Mouse (Mus musculus) forebrain, embryonic 10.5 days (tissue): ENCODE measurements around the gene Klf15. TPM values are rescaled to one million over a fixed set of nuclear protein-coding genes. Genes with fewer than 3 reads are reported as not detected.

ENCODE experiments used
- DNase-seq: peaks from one replicate; pipeline ENCODE4 v3.0.0-alpha.2; 2017; ENCODE audit warnings: low spot score; ENCODE audit errors: extremely low spot score
- H3K27ac ChIP-seq: fragments of 300-500 bp; sonication (generic); 2 replicates; pipeline ENCODE4 v1.5.1; 2016; ENCODE audit warnings: mild to moderate bottlenecking
- H3K27me3 ChIP-seq: fragments of 300-500 bp; sonication (generic); 2 replicates; pipeline ENCODE4 v1.6.1; 2016; ENCODE audit warnings: mild to moderate bottlenecking; ENCODE audit not compliant: poor library complexity, severe bottlenecking
- H3K36me3 ChIP-seq: fragments of 300-500 bp; sonication (generic); replicated peaks from 2 replicates; pipeline ENCODE4 v1.6.1; 2016; ENCODE audit warnings: mild to moderate bottlenecking, moderate library complexity
- H3K4me1 ChIP-seq: fragments of 300-500 bp; sonication (generic); 2 replicates; pipeline ENCODE4 v1.6.1; 2016
- H3K4me3 ChIP-seq: fragments of 300-500 bp; sonication (generic); 2 replicates; pipeline ENCODE4 v1.5.1; 2016; ENCODE audit warnings: mild to moderate bottlenecking, moderate library complexity
- H3K9me3 ChIP-seq: fragments of 300-500 bp; sonication (generic); 2 replicates; pipeline ENCODE4 v1.6.1; 2016; ENCODE audit warnings: mild to moderate bottlenecking, moderate library complexity
- WGBS: fragments of 180-500 bp; shearing (Covaris S2); methylation state at CpG from one replicate; pipeline ENCODE4 v1.1.7; 2016; 5-methylcytosine and 5-hydroxymethylcytosine counted together
- polyA plus RNA-seq: library from polyadenylated mRNA; unstranded; fragments of >200 nt; fragmentation: Nextera tagmentation; extraction: Ambion mirVana; gene quantifications from 2 replicates; pipeline ENCODE4 v1.2.1, GENCODE M21; 2016

Klf15 gene
- polyA plus RNA-seq, 1 experiment from 2014 or later, result 5.5 TPM

- Histone ChIP-seq H3K27me3 (no peaks in the 10 kb centered on the region; the same call in 1 of the 2 replicates), H3K36me3 (no peaks in the 10 kb centered on the region), H3K9me3 (no peaks in the 10 kb centered on the region), H3K27ac (no peak overlapping the region), H3K4me1 (peaks cover 9% of the 10 kb centered on the region), H3K4me3 (no peak overlapping the region)
- DNase-seq, result no peak
- WGBS, result 78% methylated on average over 5 of the region's 5 CpGs
These were observed 11.7 kb upstream of the Klf15 start for GRCm38 (mm10) chr6:90450697-90451096.

DNA sequence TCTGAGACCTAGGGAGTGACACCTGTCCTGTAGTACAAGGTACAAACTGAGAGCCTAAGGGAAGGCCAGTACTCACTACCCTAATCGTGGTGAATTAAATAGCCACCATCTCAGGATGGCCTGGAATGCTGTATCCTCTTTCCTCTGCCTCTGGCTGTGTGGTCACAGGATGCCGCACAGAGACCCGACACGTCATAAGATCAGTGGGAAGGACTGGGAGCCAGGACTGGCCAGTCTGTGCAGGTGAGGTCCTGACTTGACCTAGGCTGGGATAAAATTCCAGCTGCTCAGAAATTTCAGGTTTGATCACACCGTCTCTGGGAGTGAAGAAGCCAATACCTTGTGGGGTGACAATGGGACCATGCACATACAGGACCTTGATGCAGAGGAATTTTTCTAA lies 10.9 kb upstream of the Klf15 start:
- H3K27me3 ChIP-seq, result no peaks in the 10 kb centered on the region; the same call in 1 of the 2 replicates
- no peaks in the 10 kb centered on the region for H3K9me3 ChIP-seq
- peaks cover 9% of the 10 kb centered on the region for H3K4me1 ChIP-seq
- H3K36me3 ChIP-seq, result no peaks in the 10 kb centered on the region
- no peak overlapping the region for H3K4me3 ChIP-seq
- 91% methylated on average over 5 of the region's 5 CpGs for WGBS
- H3K27ac ChIP-seq, result no peak overlapping the region
- no peak for DNase-seq

- no peaks in the 10 kb centered on the region for H3K9me3 ChIP-seq
- no peak overlapping the region for H3K4me3 ChIP-seq
- H3K36me3 ChIP-seq, result no peaks in the 10 kb centered on the region
- H3K27ac ChIP-seq, result no peak overlapping the region
- no peaks in the 10 kb centered on the region for H3K4me1 ChIP-seq
- no peaks in the 10 kb centered on the region; the same call in 1 of the 2 replicates for H3K27me3 ChIP-seq
- DNase-seq, result no peak
These were observed 9.8 kb upstream of the Klf15 start for GRCm38 (mm10) chr6:90452603-90453002.

DNA sequence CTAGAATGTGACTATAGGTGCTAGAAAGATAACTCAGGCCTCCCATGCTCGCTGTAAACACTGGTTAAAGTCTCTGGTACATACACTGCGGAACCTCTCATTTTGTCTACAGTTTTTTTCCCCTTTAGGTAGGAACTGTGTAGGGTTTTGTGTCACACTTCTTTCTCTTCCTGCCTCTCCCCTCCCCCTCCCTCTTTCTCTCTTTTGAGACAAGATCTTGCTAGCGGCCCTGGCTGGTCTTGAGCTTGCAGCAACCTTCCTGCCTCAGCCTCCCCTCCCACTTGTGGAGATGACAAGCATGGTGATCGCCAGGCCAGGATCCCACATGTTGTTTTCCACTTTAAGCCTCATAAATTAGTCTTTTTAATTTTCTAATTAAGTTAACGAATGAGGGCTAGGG lies 8.6 kb upstream of the Klf15 start:
- 86% methylated on average over 5 of the region's 5 CpGs for WGBS
- DNase-seq, result no peak
- H3K27ac ChIP-seq, result no peak overlapping the region
- H3K4me1 ChIP-seq, result no peaks in the 10 kb centered on the region
- no peaks in the 10 kb centered on the region for H3K9me3 ChIP-seq
- H3K4me3 ChIP-seq, result no peak overlapping the region
- no peaks in the 10 kb centered on the region for H3K36me3 ChIP-seq
- H3K27me3 ChIP-seq, result no peaks in the 10 kb centered on the region; the same call in 1 of the 2 replicates

DNA sequence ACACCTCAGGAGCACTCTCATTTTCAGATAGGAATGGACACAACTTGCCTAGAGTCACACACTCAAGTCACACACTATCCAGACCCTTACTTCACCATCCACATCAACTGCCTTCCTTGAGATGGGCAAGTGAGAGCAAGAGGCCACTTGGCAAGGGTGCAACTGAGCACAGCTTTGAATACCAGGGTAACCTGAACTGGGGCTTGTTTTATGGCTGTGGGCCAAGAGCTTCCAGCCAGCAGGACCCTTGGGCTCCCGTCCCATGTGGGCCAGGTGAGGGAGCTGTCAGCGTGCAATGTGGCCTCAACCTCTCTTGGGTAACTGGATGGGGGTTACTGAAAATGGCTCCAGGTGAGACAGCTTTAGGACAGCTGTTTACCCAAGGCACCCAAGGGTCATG lies 5.0 kb upstream of the Klf15 start:
- H3K36me3 ChIP-seq, result no peaks in the 10 kb centered on the region
- peaks cover 35% of the 10 kb centered on the region for H3K27me3 ChIP-seq
- H3K27ac ChIP-seq, result no peak overlapping the region
- no peaks in the 10 kb centered on the region for H3K9me3 ChIP-seq
- WGBS, result 73% methylated on average over 2 of the region's 2 CpGs
- no peak overlapping the region for H3K4me3 ChIP-seq
- peaks cover 13% of the 10 kb centered on the region for H3K4me1 ChIP-seq
- no peak for DNase-seq

DNA sequence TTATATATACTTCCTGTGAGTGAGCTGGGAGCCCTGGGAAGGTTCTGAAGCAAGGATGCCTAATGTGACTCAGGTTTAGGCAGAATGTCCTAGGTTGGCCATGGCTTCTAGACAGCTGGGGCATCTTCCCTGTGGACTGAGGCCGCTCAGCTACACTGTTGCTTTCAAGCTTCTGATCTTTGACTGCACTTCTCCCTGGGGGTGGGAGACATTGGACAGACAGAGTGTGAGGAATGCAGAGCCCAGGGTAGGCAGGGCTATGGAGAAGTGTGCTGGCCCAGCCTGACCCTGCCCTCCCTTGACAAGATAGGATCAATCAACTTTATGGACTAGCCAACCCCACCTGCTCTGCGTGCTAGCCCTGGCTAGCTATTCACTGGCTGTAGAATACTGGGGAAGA lies 1.2 kb upstream of the Klf15 start:
- Histone ChIP-seq H3K4me1 (peaks cover 35% of the 10 kb centered on the region), H3K9me3 (no peaks in the 10 kb centered on the region), H3K36me3 (no peaks in the 10 kb centered on the region), H3K27ac (no peak overlapping the region), H3K27me3 (peaks cover 65% of the 10 kb centered on the region), H3K4me3 (0 out of 2 replicates have a peak overlapping the region, but pooled peaks have one; percentile 75)
- DNase-seq, result no peak
- WGBS, result 44% methylated on average over 2 of the region's 2 CpGs

- no peaks in the 10 kb centered on the region for H3K9me3 ChIP-seq
- no peaks in the 10 kb centered on the region for H3K36me3 ChIP-seq
- H3K4me3 ChIP-seq, result peak overlapping the region; percentile 75
- H3K4me1 ChIP-seq, result peaks cover 35% of the 10 kb centered on the region
- peak overlapping the region; percentile 85 for H3K27ac ChIP-seq
- H3K27me3 ChIP-seq, result peaks cover 65% of the 10 kb centered on the region
- no peak for DNase-seq
- WGBS, result 9% methylated on average over 12 of the region's 12 CpGs
These were observed 605 bp upstream of the Klf15 start for GRCm38 (mm10) chr6:90461771-90462170.

- Histone ChIP-seq H3K27me3 (peaks cover 65% of the 10 kb centered on the region), H3K4me3 (peak overlapping the region; percentile 75), H3K27ac (peak overlapping the region; percentile 85), H3K9me3 (no peaks in the 10 kb centered on the region), H3K36me3 (no peaks in the 10 kb centered on the region), H3K4me1 (peaks cover 35% of the 10 kb centered on the region)
- under 1% methylated on average over 37 of the region's 38 CpGs for WGBS
- peak; percentile 41 for DNase-seq
These were observed 458 bp downstream of the Klf15 start for GRCm38 (mm10) chr6:90462841-90463227.

DNA sequence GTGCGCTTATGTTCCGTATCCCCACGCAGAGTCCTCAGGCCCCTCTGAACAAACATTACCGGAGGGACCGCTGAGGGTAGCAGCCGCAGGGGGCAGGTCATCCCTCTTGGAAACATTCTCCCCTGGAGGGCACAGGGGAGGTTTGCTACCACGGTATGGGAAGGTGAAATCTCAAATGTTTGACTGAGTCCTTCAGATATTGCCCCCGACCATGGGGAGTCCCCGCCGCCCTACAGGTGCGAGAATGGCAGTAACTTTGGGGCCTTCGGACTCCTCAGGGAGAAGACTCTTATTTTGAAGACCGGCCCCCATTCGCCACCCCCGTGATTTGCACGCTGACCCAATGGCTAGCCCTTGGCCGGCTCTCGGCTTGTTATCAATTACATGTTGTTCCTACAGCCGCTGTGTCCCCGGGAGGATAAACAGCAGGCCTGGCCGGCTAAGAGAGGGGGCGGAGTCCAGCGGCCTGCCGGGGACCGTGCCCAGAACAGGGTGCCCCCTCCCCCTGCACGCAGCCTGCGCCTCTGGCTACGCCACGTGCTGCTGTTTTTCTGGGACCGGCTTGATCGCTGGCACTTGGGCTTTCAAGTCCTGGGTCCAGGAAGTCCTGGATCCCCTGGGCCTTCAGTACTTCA lies 969 bp downstream of the Klf15 start:
- DNase-seq, result peak; percentile 76
- no peaks in the 10 kb centered on the region for H3K9me3 ChIP-seq
- H3K4me3 ChIP-seq, result peak overlapping the region; percentile 75
- WGBS, result under 1% methylated on average over 31 of the region's 31 CpGs
- H3K4me1 ChIP-seq, result peaks cover 35% of the 10 kb centered on the region
- H3K27ac ChIP-seq, result peak overlapping the region; percentile 85; the same call in 1 of the 2 replicates
- peaks cover 65% of the 10 kb centered on the region for H3K27me3 ChIP-seq
- H3K36me3 ChIP-seq, result no peaks in the 10 kb centered on the region

DNA sequence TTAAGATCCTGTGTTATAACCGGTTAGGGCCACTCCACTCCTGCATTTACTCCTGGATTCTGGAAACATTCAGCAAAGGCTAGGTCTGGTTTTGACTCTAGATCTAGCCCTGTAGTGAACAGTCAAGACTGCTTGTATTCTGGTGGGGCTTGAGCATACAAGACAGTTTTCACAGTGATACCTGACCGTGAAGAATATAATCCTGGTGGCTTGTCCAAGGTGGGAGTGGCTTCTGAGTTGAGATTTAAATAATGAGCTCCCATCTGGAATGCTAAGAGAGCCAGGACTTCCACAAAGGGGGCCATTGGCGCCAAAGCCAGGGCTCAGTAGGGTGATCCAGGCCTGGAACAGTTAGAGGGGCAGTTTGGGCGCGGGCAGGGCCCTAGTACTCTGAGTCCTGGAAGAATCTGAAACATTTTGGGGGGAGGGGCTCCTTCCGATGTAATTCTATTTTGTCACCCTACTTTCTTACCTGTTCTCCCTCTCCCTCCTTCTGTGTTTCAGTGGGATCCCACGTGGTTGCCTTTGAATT lies 1.6 kb downstream of the Klf15 start:
- no peak for DNase-seq
- no peaks in the 10 kb centered on the region for H3K9me3 ChIP-seq
- peak overlapping the region; percentile 75 for H3K4me3 ChIP-seq
- no peaks in the 10 kb centered on the region for H3K36me3 ChIP-seq
- H3K4me1 ChIP-seq, result peaks cover 35% of the 10 kb centered on the region
- 28% methylated on average over 7 of the region's 7 CpGs for WGBS
- peaks cover 65% of the 10 kb centered on the region for H3K27me3 ChIP-seq
- H3K27ac ChIP-seq, result peak overlapping the region; percentile 85; the same call in 1 of the 2 replicates

DNA sequence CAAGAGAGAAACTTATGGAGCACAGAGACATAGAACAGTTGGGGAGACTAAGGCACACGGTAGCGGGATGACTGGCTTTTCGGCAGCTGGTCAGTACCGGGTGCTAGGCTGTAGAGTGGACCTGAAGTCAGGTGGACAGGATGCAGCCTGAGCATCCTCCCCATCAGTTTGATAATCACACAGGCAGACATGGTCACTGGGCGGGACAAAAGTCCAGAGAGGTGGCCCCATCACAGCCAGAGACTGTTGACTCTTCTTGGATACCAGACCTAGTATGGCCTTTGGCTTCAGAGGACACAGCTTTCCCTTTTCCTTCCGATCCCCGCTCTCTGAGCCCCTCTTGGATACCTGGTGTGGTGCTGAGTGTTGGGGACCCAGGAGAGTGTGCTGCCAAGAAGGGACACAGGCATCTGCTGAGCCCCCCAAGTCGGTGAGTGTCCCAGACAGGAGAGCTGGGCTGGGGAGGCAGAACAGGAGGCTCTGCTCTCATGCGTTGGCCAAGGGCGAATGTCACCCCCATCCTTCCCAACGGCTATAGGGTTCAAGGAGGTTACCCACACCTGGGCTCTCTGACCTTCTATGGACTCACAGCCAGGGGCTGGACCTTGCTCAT lies 2.8 kb downstream of the Klf15 start:
- Histone ChIP-seq H3K4me3 (no peak overlapping the region), H3K27me3 (peaks cover 53% of the 10 kb centered on the region), H3K9me3 (no peaks in the 10 kb centered on the region), H3K36me3 (0 out of 2 replicates have a peak, but pooled peaks cover 4% of the 10 kb centered on the region), H3K4me1 (peaks cover 35% of the 10 kb centered on the region), H3K27ac (no peak overlapping the region)
- 94% methylated on average over 11 of the region's 11 CpGs for WGBS
- DNase-seq, result no peak

DNA sequence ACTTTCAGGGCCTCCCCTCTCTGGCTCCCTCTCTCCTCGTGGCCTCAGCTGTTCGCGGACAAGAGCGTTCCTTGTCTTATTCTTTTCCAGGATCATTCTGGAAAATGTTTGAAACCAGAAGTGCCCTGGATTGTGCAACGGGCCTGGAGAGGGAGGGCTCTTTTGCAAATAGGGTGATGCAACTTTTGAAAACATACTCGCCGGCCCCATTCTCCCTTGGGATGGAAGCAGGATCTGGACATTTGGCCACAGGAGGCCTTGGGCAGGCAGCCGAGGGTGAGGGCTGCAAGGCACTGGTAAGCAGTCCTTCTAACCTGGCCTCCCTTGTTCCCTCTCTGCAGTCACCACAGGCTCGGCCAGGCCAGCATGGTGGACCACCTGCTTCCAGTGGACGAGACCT lies 3.7 kb downstream of the Klf15 start:
- H3K36me3 ChIP-seq, result 0 out of 2 replicates have a peak, but pooled peaks cover 6% of the 10 kb centered on the region
- 89% methylated on average over 10 of the region's 10 CpGs for WGBS
- H3K27ac ChIP-seq, result no peak overlapping the region
- H3K27me3 ChIP-seq, result peaks cover 44% of the 10 kb centered on the region
- no peak overlapping the region for H3K4me3 ChIP-seq
- peaks cover 38% of the 10 kb centered on the region for H3K4me1 ChIP-seq
- no peak for DNase-seq
- no peaks in the 10 kb centered on the region for H3K9me3 ChIP-seq

- no peaks in the 10 kb centered on the region for H3K9me3 ChIP-seq
- no peak overlapping the region for H3K4me3 ChIP-seq
- WGBS, result 92% methylated on average over 12 of the region's 12 CpGs
- H3K4me1 ChIP-seq, result peaks cover 35% of the 10 kb centered on the region
- no peak overlapping the region for H3K27ac ChIP-seq
- H3K27me3 ChIP-seq, result peaks cover 35% of the 10 kb centered on the region
- H3K36me3 ChIP-seq, result 0 out of 2 replicates have a peak, but pooled peaks cover 6% of the 10 kb centered on the region
- no peak for DNase-seq
These were observed 4.6 kb downstream of the Klf15 start for GRCm38 (mm10) chr6:90466847-90467410.
